Mouse (Mus musculus) cerebellum, postnatal 14 days (tissue): ENCODE data around the gene Recql5.
A peak's percentile ranks its signal among the peaks of the same experiment; 100 is the strongest.

ENCODE experiments used
- DNase-seq, 2 experiments: peaks; one replicate each; pipeline ENCODE4 v3.0.0; 2021; ENCODE audit warnings: mixed read lengths in 2 of 2

Gene Recql5

GRCm38 (mm10) chr11:115939690-115940329 lies 6.5 kb upstream of the Recql5 start:
- DNase-seq: peak; percentile 83

- no peak for DNase-seq
Measured at GRCm38 (mm10) chr11:115933747-115934110, 452 bp upstream of the Recql5 start.

- DNase-seq: no peak
Measured at GRCm38 (mm10) chr11:115931235-115931634, 2.0 kb downstream of the Recql5 start.

GRCm38 (mm10) chr11:115929818-115930217 lies 3.5 kb downstream of the Recql5 start:
- no peak for DNase-seq

GRCm38 (mm10) chr11:115929031-115929430 lies 4.2 kb downstream of the Recql5 start:
- DNase-seq: no peak

- DNase-seq: no peak
Measured at GRCm38 (mm10) chr11:115921986-115922385, 11.3 kb downstream of the Recql5 start.

- DNase-seq: peak; percentile 72 to 80
Measured at GRCm38 (mm10) chr11:115920110-115920818, 13.0 kb downstream of the Recql5 start.

GRCm38 (mm10) chr11:115919073-115919472 lies 14.2 kb downstream of the Recql5 start:
- DNase-seq: no peak

- DNase-seq: no peak
Measured at GRCm38 (mm10) chr11:115918637-115919036, 14.6 kb downstream of the Recql5 start.

- DNase-seq: no peak
Measured at GRCm38 (mm10) chr11:115916579-115916978, 16.7 kb downstream of the Recql5 start.

GRCm38 (mm10) chr11:115911632-115912376 lies 21.5 kb downstream of the Recql5 start, which contains the start of gene Smim6:
TSS of gene Smim6 (plus strand) at chr11:115912017.
- DNase-seq: no peak

GRCm38 (mm10) chr11:115911134-115911561 lies 22.1 kb downstream of the Recql5 start:
- DNase-seq: no peak

- no peak for DNase-seq
Measured at GRCm38 (mm10) chr11:115906521-115906920, 26.8 kb downstream of the Recql5 start.

- no peak for DNase-seq
Measured at GRCm38 (mm10) chr11:115906116-115906515, 27.2 kb downstream of the Recql5 start.

GRCm38 (mm10) chr11:115904956-115905790 lies 28.1 kb downstream of the Recql5 start:
- no peak for DNase-seq

GRCm38 (mm10) chr11:115904231-115904955 lies 28.9 kb downstream of the Recql5 start:
- DNase-seq: no peak

GRCm38 (mm10) chr11:115903384-115904230 lies 29.7 kb downstream of the Recql5 start:
- DNase-seq: no peak

GRCm38 (mm10) chr11:115902831-115903230 lies 30.4 kb downstream of the Recql5 start:
- DNase-seq: peak in 1 of 2 experiments; percentile 53

GRCm38 (mm10) chr11:115902177-115902576 lies 31.1 kb downstream of the Recql5 start:
- no peak for DNase-seq

- DNase-seq: no peak
Measured at GRCm38 (mm10) chr11:115901338-115902161, 31.7 kb downstream of the Recql5 start.
